Mouse (Mus musculus) monocyte, adult 5-6 weeks (primary cell): Measurements from ENCODE around the gene Gm36028. TPM values are rescaled to one million over a fixed set of nuclear protein-coding genes. Genes with fewer than 3 reads are reported as not detected.
A peak's percentile ranks its signal among the peaks of the same experiment; 100 is the strongest.

Source experiments
- ATAC-seq: fragments of 153-309, 156-312 bp; replicated peaks from 2 replicates; pipeline ENCODE4 v1.8.0; 2017; ENCODE audit warnings: mild to moderate bottlenecking; ENCODE audit not compliant: low TSS enrichment, insufficient number of reproducible peaks, severe bottlenecking, poor library complexity, low FRiP score
- total RNA-seq: library from RNA; stranded (forward); fragments of 200-1000, 200-491, 200-594 nt; gene quantifications from 3 replicates; pipeline ENCODE4 v1.2.3, GENCODE M21; 2017

Gm36028 gene
- total RNA-seq, 1 experiment from 2014 or later, result not detected

DNA sequence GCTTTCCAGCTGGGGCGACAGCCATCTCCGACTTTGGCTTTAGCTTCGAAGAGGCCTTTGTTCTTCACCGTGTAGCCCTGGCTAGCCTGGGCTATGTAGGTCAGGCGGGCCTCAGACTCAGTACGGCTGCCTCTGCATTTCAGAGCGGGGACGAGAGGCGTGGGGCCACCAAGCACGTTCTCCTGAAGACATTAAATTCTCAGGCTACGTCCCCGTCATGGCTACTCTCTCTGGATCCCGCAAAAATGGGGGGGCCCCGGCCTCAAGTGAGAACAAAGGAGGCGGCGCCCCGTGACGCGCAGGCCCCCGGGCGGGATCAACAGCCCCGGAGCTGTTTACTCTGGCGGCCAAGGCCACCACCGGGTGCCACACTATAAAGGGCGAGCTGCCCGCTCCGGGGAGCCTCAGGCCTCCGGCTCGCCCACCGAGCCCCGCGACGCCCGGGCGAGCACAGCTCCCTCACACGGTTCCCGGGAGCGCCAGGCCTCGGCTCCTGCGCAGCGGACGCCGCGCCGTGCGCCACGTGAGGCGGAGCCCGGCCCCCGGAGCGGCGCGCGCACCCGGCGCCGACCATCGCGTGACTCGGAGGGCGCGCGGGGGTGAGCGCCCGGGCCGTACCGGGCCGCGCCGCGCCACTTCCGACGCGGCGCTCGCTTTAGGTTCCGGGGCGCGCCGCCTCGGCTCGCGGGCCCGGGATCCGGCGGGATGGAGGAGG is 7.0 kb upstream of the Gm36028 start, which contains the start of gene Lrrc58:
Lrrc58 (plus strand) TSS at position 599 of the 715 bp plus-strand sequence.
- peak; percentile 50 for ATAC-seq

GRCm38 (mm10) chr16:37865841-37866240 is 4.9 kb upstream of the Gm36028 start:
- no peak for ATAC-seq

DNA sequence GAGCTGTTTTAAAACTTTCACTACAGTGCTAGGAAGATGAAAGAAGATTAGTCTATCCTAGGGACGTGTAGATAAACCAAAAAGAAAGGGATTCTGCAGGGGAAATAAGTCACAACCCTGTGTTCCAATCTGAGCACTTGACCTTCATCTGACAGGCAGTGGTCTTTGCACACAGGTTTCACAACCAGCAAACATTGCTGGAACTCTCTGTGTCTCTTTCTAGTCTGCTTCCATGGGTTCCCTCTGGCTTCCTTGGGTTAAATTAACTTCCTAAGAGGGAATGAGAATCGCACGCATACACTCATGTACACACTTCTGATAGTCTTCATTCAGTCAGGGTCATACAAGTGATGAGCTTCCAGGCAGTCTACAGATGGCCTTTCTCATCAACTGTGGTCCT is 2.9 kb upstream of the Gm36028 start:
- ATAC-seq, result no peak

- ATAC-seq, result no peak
Measured at GRCm38 (mm10) chr16:37860213-37860612, 733 bp downstream of the Gm36028 start.

GRCm38 (mm10) chr16:37857495-37857894 is 3.5 kb downstream of the Gm36028 start:
- no peak for ATAC-seq

- no peak for ATAC-seq
Measured at GRCm38 (mm10) chr16:37856327-37856726, 4.6 kb downstream of the Gm36028 start.

DNA sequence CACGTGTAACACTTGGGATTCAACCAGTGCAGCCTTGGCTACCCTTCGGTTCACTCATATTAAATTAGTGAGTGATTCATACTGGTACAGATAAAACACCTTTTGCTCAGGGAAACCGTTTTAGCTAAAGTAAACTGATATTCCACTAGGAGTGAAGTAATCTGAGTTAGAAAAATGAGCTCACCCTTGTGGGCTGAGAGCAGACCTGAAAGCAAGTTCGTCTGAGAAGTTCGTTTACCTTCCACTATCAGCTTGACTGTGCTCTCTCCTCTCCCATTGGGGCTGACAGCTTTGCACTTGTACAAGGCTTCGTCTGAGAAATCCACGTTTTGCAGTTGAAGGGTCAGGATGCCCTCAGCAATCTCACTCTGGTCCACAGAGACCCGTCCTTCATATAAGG is 5.4 kb downstream of the Gm36028 start:
- no peak for ATAC-seq

DNA sequence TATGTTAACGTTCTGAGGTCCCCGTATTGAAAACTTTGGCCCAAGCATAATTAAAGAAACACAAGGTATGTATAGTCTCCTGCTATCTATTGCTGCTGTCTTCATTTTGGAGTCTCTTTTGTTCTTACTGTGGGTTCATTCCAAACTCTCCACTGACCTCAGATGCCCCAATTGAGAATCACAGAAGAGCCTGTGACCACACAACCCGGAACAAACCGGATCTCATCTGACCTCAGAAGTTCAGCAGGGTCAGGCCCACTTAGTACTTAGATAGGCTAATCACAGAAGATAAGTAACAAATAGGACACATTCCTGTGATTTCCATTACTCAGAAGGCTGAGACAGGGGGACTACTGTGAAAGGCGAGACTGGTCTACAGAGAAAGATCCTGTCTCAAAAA is 6.4 kb downstream of the Gm36028 start:
- no peak for ATAC-seq

- no peak for ATAC-seq
Measured at GRCm38 (mm10) chr16:37854054-37854453, 6.9 kb downstream of the Gm36028 start.

- no peak for ATAC-seq
Measured at GRCm38 (mm10) chr16:37853279-37853678, 7.7 kb downstream of the Gm36028 start.

GRCm38 (mm10) chr16:37851366-37851765 is 9.6 kb downstream of the Gm36028 start:
- ATAC-seq, result no peak

GRCm38 (mm10) chr16:37847081-37847480 is 13.9 kb downstream of the Gm36028 start:
- no peak for ATAC-seq

DNA sequence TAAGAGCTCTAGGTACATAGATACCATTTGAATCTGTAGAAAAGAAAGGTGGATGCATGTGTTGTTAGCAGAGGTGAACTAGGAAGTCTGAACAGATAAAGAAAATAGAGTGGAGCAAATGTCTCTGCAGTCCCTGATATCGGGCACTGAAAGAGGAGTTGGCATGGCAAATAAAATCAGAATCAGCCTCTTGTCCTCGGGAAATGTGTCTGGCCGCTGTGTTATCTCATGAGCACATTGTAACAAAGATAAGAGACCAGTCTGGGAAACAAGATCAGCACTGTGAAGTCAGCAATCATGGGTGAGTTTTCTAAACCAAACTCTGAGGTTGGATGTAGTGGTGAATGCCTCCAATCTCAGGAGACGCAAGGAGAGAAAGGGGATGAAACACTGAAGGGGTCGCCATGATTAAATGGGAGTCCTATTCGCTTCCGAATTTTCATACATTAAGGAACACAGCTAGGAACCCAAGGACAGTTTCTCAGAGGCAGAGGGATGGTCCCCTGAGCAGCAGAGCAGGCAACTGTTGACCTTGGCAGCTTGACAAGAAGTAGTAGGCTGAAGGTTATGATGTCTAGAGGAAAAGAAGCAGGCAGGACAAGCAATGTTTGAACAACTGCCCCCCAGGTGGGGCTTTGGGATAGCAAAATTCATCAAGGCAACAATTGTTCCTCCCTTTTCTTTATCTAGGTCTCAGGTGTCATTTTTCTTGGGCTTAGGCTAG is 15.6 kb downstream of the Gm36028 start:
- no peak for ATAC-seq

- no peak for ATAC-seq
Measured at GRCm38 (mm10) chr16:37843740-37844139, 17.2 kb downstream of the Gm36028 start.

DNA sequence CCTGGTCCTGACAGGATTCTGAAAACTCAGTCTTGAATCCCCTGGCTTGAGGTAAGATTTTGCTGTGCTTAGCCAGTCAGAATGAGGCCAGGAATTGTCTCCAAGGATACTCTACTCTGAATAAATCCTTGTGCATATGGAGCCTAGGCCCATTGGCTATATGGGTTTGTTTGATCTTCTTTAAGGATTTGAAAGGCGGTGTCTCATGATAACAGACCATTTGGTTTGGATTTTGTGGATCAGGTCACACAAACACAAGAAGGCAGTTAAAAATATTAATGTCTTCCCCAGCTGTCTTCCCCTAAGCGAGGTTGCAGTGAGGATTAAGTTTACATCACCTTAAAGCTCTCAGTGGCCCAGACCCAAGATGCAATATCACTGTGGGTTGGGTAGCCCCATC is 18.5 kb downstream of the Gm36028 start:
- no peak for ATAC-seq

DNA sequence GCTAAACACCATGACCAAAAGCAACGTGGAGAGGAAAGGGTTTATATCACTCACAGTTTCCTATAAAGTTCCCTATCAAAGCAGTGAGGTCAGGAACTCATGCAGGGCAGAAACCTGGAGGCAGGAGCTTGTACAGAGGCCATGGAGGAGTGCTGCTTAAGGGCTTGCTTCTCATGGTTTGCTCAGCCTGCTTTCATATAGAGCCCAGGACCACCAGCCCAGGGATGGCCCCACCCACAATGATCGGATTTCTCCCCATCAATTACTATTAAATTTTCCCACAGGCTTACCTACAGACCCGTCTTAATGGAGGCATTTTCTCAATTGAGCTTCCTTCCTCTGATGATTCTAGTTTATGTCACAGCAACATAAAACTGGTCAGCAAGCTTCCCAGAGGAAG is 23.4 kb downstream of the Gm36028 start:
- no peak for ATAC-seq

GRCm38 (mm10) chr16:37831041-37831440 is 29.9 kb downstream of the Gm36028 start:
- ATAC-seq, result no peak

DNA sequence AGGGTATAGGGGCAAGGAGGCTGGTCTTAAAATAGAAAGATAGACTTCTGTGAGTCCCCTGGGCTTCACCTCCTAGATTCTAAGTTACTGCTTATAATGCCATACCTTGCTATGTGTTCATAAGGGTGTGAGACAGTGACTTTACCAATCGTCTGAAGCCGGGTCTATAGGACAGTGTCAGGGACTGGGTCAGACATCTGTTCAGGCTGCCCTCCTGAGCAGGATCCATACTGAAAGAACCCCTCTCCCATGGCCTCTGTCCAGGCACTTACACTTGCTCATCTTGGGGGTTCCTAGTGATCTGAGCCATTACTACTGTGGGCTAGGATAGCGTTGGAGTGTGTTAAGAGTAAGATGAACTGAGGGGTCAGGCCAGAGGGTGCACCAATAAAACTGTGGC is 34.7 kb downstream of the Gm36028 start:
- no peak for ATAC-seq

DNA sequence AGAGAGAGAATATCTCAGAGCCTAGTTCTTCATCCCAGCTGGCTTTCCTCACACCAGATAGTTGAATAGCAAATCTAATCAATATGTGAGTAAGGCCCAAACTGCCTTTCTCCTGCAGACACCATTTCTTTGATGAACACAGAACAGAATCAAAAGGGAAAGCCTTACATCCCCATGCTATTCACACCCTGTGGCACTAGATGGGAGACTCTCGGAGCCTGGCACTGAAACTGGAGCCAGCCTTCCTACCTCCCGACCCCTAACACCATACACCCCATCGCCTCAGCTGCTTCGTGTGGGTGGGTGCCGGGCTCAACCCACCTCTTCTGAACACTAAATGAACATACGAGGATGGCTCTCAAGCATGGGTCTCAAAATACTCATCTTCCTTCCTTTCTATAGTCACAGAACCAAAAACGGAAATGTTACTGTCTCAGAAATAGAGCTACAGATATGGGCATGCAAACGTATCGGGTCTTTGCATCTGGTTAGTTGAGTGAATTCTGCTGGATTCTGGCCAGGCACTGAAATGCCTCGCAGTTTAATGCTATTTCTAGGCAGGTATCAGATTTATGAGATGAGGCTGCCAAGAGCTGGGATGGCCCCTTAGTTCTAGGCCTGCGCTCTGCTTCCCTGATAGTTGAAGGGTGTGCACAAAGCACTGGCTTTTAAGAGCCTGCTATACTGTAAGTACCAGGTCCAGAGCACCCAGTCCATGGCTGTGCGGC is 36.0 kb downstream of the Gm36028 start:
- ATAC-seq, result no peak

DNA sequence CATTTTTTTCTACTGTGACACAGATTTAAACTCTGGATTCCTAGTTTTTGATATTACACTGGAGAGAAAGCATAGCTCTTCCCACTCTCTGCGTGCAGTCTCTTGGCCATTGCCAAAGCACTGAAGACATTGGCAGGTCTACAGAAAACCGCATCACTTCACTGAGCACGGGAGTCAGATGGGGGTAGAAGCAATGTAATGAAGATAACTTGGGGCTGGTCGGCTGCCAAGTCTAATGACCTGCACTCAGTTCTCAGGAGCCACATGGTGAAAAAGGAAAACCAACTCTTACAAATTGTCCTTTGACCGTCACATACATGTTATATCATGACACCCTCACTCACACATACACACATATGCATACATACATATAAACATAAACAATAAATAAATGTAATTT is 37.0 kb downstream of the Gm36028 start:
- ATAC-seq, result no peak
